Mouse (Mus musculus) myocyte (in vitro differentiated cells): Measurements from ENCODE around the gene Drd5. TPM values are rescaled to one million over a fixed set of nuclear protein-coding genes. Genes with fewer than 3 reads are reported as not detected.

Source experiments
- H3K27me3 ChIP-seq: one replicate; pipeline ENCODE4 v1.6.1; 2011; ENCODE audit not compliant: control insufficient read depth, insufficient read depth, insufficient read length
- H3K36me3 ChIP-seq: one replicate; pipeline ENCODE4 v1.6.1; 2011; ENCODE audit not compliant: control insufficient read depth, insufficient read depth
- H3K4me2 ChIP-seq: one replicate; pipeline ENCODE4 v1.6.1; 2011; ENCODE audit warnings: low read depth, control low read depth
- H3K4me3 ChIP-seq: one replicate; pipeline ENCODE4 v1.5.1; 2011; ENCODE audit warnings: mild to moderate bottlenecking, control low read depth, moderate library complexity
- H3K79me2 ChIP-seq: one replicate; pipeline ENCODE4 v1.6.1; 2011; ENCODE audit not compliant: control insufficient read depth, insufficient read depth
- H3ac ChIP-seq: one replicate; pipeline ENCODE4 v1.6.1; 2011; ENCODE audit not compliant: control insufficient read depth, insufficient read length
- CEBPB ChIP-seq: IDR thresholded peaks from 2 replicates; pipeline ENCODE4 v1.6.1; 2011; ENCODE audit warnings: mild to moderate bottlenecking, moderate library complexity; ENCODE audit not compliant: poor library complexity, insufficient read depth, severe bottlenecking
- E2F4 ChIP-seq: IDR thresholded peaks from one replicate; pipeline ENCODE4 v1.6.1; 2011; ENCODE audit warnings: mild to moderate bottlenecking, control low read depth, moderate library complexity; ENCODE audit not compliant: insufficient read depth
- MAX ChIP-seq: IDR thresholded peaks from one replicate; pipeline ENCODE4 v1.6.1; 2011; ENCODE audit warnings: low read depth, mild to moderate bottlenecking, control low read depth
- MYOD1 ChIP-seq, 3 experiments: IDR thresholded peaks; one replicate each; pipeline ENCODE4 v1.6.1; 2011; ENCODE audit warnings: control low read depth in 2 of 3, low read depth in 2 of 3, mild to moderate bottlenecking in 2 of 3, moderate library complexity in 1 of 3; ENCODE audit not compliant: insufficient read length in 2 of 3, control insufficient read depth in 1 of 3
- MYOG ChIP-seq, 3 experiments: IDR thresholded peaks; one replicate each; pipeline ENCODE4 v1.6.1; 2011; ENCODE audit warnings: control low read depth in 2 of 3, low read depth in 2 of 3, mild to moderate bottlenecking in 2 of 3; ENCODE audit not compliant: insufficient read length in 2 of 3, control insufficient read depth in 1 of 3, insufficient read depth in 1 of 3
- POLR2A ChIP-seq: IDR thresholded peaks from one replicate; pipeline ENCODE4 v1.6.1; 2011; ENCODE audit warnings: low read depth, mild to moderate bottlenecking, control low read depth, moderate library complexity; ENCODE audit not compliant: insufficient read length
- POLR2AphosphoS2 ChIP-seq: IDR thresholded peaks from one replicate; pipeline ENCODE4 v1.6.1; 2011; ENCODE audit warnings: low read depth, control low read depth; ENCODE audit not compliant: insufficient read length
- REST ChIP-seq: IDR thresholded peaks from one replicate; pipeline ENCODE4 v1.6.1; 2011; ENCODE audit warnings: mild to moderate bottlenecking, control low read depth, moderate library complexity; ENCODE audit not compliant: insufficient read depth, insufficient read length
- SRF ChIP-seq: IDR thresholded peaks from one replicate; pipeline ENCODE4 v1.6.1; 2011; ENCODE audit warnings: low read depth; ENCODE audit not compliant: control insufficient read depth, insufficient read length
- TCF12 ChIP-seq: IDR thresholded peaks from one replicate; pipeline ENCODE4 v1.6.1; 2011; ENCODE audit warnings: mild to moderate bottlenecking, control low read depth; ENCODE audit not compliant: poor library complexity, insufficient read depth, severe bottlenecking
- TCF3 ChIP-seq: IDR thresholded peaks from one replicate; pipeline ENCODE4 v1.6.1; 2011; ENCODE audit warnings: low read depth, control low read depth; ENCODE audit not compliant: insufficient read length
- USF1 ChIP-seq: IDR thresholded peaks from one replicate; pipeline ENCODE4 v1.6.1; 2011; ENCODE audit warnings: low read depth, mild to moderate bottlenecking, control low read depth, moderate library complexity
- polyA plus RNA-seq: library from polyadenylated mRNA; unstranded; fragments of >200 nt; fragmentation: generic; extraction: Trizol; gene quantifications from one replicate; pipeline ENCODE4 v1.2.1, GENCODE M21; 2012; ENCODE audit warnings: missing spikeins

The Drd5 gene
- polyA plus RNA-seq, 1 experiment: not detected

- no peak for TF ChIP-seq POLR2A
- no peak for TF ChIP-seq POLR2AphosphoS2
- TF ChIP-seq TCF12: no peak
- no peak for TF ChIP-seq REST
- TF ChIP-seq USF1: no peak
- TF ChIP-seq SRF: no peak
- no peak for TF ChIP-seq E2F4
- TF ChIP-seq MAX: no peak
- Histone ChIP-seq H3K36me3 (no peaks in the 10 kb centered on the region), H3ac (no peak overlapping the region), H3K4me2 (no peak overlapping the region), H3K4me3 (no peak overlapping the region), H3K27me3 (peaks cover 5% of the 10 kb centered on the region), H3K79me2 (no peaks in the 10 kb centered on the region)
Measured at GRCm38 (mm10) chr5:38364396-38364795, 45.2 kb downstream of the Drd5 start.

- Histone ChIP-seq H3ac (no peak overlapping the region), H3K4me2 (no peak overlapping the region), H3K79me2 (no peaks in the 10 kb centered on the region), H3K27me3 (peaks cover 5% of the 10 kb centered on the region), H3K36me3 (no peaks in the 10 kb centered on the region), H3K4me3 (no peak overlapping the region)
- TF ChIP-seq POLR2A (no peak), SRF (no peak), E2F4 (no peak), MAX (no peak), REST (no peak), TCF12 (no peak), TCF3 (no peak), CEBPB (no peak), USF1 (no peak)
Measured at GRCm38 (mm10) chr5:38365521-38365920, 46.4 kb downstream of the Drd5 start.

GRCm38 (mm10) chr5:38366650-38367470 is 47.7 kb downstream of the Drd5 start:
- H3K4me2 ChIP-seq: peak overlapping the region; percentile 63
- peaks cover 5% of the 10 kb centered on the region for H3K27me3 ChIP-seq
- H3K4me3 ChIP-seq: no peak overlapping the region
- H3ac ChIP-seq: no peak overlapping the region
- peak; percentile 35 to 82 (median 58) for TF ChIP-seq MYOG (IDR thresholded peaks at IDR 0.05; ENCODE audit: control insufficient read depth in 1 of 3, insufficient read depth in 1 of 3, insufficient read length in 2 of 3, low read depth in 2 of 3)
- no peak for TF ChIP-seq CEBPB
- TF ChIP-seq SRF: no peak
- TF ChIP-seq USF1: peak; percentile 44
- no peak for TF ChIP-seq REST
- peak in 2 of 3 experiments; percentile 83 to 86 for TF ChIP-seq MYOD1 (IDR thresholded peaks at IDR 0.05; ENCODE audit: control insufficient read depth in 1 of 3, insufficient read length in 2 of 3, low read depth in 2 of 3)
- no peak for TF ChIP-seq POLR2AphosphoS2
- TF ChIP-seq TCF12: peak; percentile 41
- no peak for TF ChIP-seq MAX
- TF ChIP-seq POLR2A: no peak
- no peak for TF ChIP-seq E2F4
- TF ChIP-seq TCF3: no peak
- H3K79me2 ChIP-seq: no peaks in the 10 kb centered on the region
- H3K36me3 ChIP-seq: no peaks in the 10 kb centered on the region

GRCm38 (mm10) chr5:38371308-38371707 is 52.1 kb downstream of the Drd5 start:
- TF ChIP-seq USF1 (peak; percentile 55), MYOG (IDR thresholded peaks at IDR 0.05; ENCODE audit: control insufficient read depth in 1 of 3, insufficient read depth in 1 of 3, insufficient read length in 2 of 3, low read depth in 2 of 3) (peak in 2 of 3 experiments; percentile 56 to 85), TCF12 (peak; percentile 56), REST (no peak), POLR2AphosphoS2 (no peak), SRF (no peak), TCF3 (peak; percentile 29), CEBPB (no peak), POLR2A (no peak), MYOD1 (IDR thresholded peaks at IDR 0.05; ENCODE audit: control insufficient read depth in 1 of 3, insufficient read length in 2 of 3, low read depth in 2 of 3) (peak in 2 of 3 experiments; percentile 55 to 57), E2F4 (no peak), MAX (no peak)

More at GRCm38 (mm10) chr5:38371308-38371707, 52.1 kb downstream of the Drd5 start:
- Histone ChIP-seq H3K79me2 (no peaks in the 10 kb centered on the region), H3K4me3 (no peak overlapping the region), H3ac (no peak overlapping the region), H3K4me2 (no peak overlapping the region), H3K36me3 (no peaks in the 10 kb centered on the region), H3K27me3 (peaks cover 17% of the 10 kb centered on the region)

Other genes with a start within 250 kb of the Drd5 start
- 13.8 TPM for gene Nsg1, start 159.5 kb upstream of the Drd5 start, polyA plus RNA-seq
- gene Zbtb49, start 98.9 kb upstream of the Drd5 start, polyA plus RNA-seq: 4.5 TPM
- gene Lyar, start 98.9 kb upstream of the Drd5 start, polyA plus RNA-seq: 21.2 TPM
- gene Tmem128, start 59.2 kb upstream of the Drd5 start, polyA plus RNA-seq: 24.0 TPM
- 0.10 TPM for gene Otop1, start 43.4 kb upstream of the Drd5 start, polyA plus RNA-seq
- 1.1 TPM for gene Slc2a9, start 183.8 kb downstream of the Drd5 start, polyA plus RNA-seq
- gene Wdr1, start 243.9 kb downstream of the Drd5 start, polyA plus RNA-seq: 130 TPM